Mouse (Mus musculus): ENCODE data around the gene Armh2. TPM values are rescaled to one million over a fixed set of nuclear protein-coding genes. Genes with fewer than 3 reads are reported as not detected.

The Armh2 gene
- polyA plus RNA-seq (2014; fragmentation: Nextera tagmentation; extraction: Ambion mirVana), result not detected in 2 replicates

- H3K27ac ChIP-seq (replicated peaks; ENCODE audit: low read depth, low read length), result no peak within 1 kb of the TSS
- H3K9me3 ChIP-seq (ENCODE audit: control insufficient read depth, low read length), result no peaks in the 10 kb centered on the region
- H3K36me3 ChIP-seq (ENCODE audit: control insufficient read depth, insufficient read depth, low read length), result no peaks in the 10 kb centered on the region
- no peaks in the 10 kb centered on the region for H3K4me1 ChIP-seq (ENCODE audit: control insufficient read depth, insufficient read depth, low read length)
- H3K27me3 ChIP-seq (replicated peaks; ENCODE audit: control insufficient read depth, insufficient read depth, low read length), result no peaks in the 10 kb centered on the region
- no peak for DNase-seq (ENCODE audit: low spot score)
- H3K4me2 ChIP-seq (ENCODE audit: low read depth, low read length), result no peak within 1 kb of the TSS
- H3K9ac ChIP-seq (ENCODE audit: low read depth, low read length), result no peak within 1 kb of the TSS
- no peak for ATAC-seq (ENCODE audit: low read depth)
- WGBS, result 85% methylated on average over 10 of the region's 10 CpGs
- H3K4me3 ChIP-seq (ENCODE audit: low read depth, low read length), result no peak within 1 kb of the TSS
Measured at GRCm38 (mm10) chr13:24741028-24741427, at the start of gene Armh2. TSS of gene Armh2 (plus strand) at chr13:24741232.

DNA sequence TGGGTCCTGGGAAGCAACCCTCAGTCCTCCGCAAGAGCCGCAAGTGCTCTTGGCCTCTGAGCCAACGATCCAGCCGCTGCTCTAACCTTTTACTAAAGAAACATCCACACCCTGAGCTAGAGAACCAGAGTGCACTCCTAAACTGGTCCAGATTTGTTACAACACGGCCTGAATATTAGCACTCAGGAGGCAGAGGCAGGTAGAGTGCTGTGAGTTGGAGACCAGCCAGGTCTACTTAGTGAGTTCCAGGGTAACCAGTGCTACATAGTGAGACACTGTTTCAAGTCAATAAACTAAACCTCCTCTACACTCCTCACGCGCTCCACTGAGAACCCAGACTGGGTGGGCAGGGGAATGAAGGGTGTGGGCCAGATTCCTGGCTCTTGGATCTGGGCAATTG lies 47.7 kb upstream of the Armh2 start:
- Histone ChIP-seq H3K36me3 (ENCODE audit: control insufficient read depth, insufficient read depth, low read length) (no peaks in the 10 kb centered on the region), H3K4me3 (ENCODE audit: low read depth, low read length) (no peak overlapping the region), H3K4me2 (ENCODE audit: low read depth, low read length) (no peak overlapping the region), H3K27me3 (replicated peaks; ENCODE audit: control insufficient read depth, insufficient read depth, low read length) (no peaks in the 10 kb centered on the region), H3K9me3 (ENCODE audit: control insufficient read depth, low read length) (no peaks in the 10 kb centered on the region), H3K4me1 (ENCODE audit: control insufficient read depth, insufficient read depth, low read length) (no peaks in the 10 kb centered on the region), H3K27ac (replicated peaks; ENCODE audit: low read depth, low read length) (no peak overlapping the region), H3K9ac (ENCODE audit: low read depth, low read length) (no peak overlapping the region)
- whole genome bisulfite sequencing, result 82% methylated on average over 7 of the region's 7 CpGs
- ATAC-seq (ENCODE audit: low read depth), result no peak
- no peak for DNase-seq (ENCODE audit: low spot score)

- ATAC-seq (ENCODE audit: low read depth) (no peak), DNase-seq (ENCODE audit: low spot score) (no peak)
- Histone ChIP-seq H3K9ac (ENCODE audit: low read depth, low read length) (no peak overlapping the region), H3K36me3 (ENCODE audit: control insufficient read depth, insufficient read depth, low read length) (no peaks in the 10 kb centered on the region), H3K27me3 (replicated peaks; ENCODE audit: control insufficient read depth, insufficient read depth, low read length) (no peaks in the 10 kb centered on the region), H3K4me3 (ENCODE audit: low read depth, low read length) (no peak overlapping the region), H3K4me2 (ENCODE audit: low read depth, low read length) (no peak overlapping the region), H3K9me3 (ENCODE audit: control insufficient read depth, low read length) (no peaks in the 10 kb centered on the region), H3K27ac (replicated peaks; ENCODE audit: low read depth, low read length) (no peak overlapping the region), H3K4me1 (ENCODE audit: control insufficient read depth, insufficient read depth, low read length) (no peaks in the 10 kb centered on the region)
- 87% methylated on average over 4 of the region's 4 CpGs for WGBS
Measured at GRCm38 (mm10) chr13:24698746-24699145, 42.3 kb upstream of the Armh2 start.

DNA sequence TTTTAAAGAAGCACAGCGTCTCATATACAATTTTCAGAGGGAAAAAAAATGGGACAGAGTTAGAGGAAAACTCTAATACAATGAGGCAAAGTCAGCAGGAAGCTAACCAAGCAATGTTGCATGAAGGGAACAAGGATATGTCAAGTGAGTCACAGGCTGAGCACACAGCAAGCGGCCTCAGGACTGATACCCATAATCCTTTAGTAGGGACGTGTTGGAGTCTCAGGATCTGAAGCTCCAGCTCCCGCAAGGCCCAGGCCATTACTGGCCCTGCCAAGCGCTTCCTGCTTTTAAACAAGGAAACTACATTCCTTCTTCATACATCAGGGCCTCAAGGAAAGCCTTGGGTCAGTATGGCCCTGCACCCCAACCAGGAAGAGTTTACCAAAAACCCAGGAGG lies 38.9 kb upstream of the Armh2 start:
- 79% methylated on average over 5 of the region's 5 CpGs for WGBS
- H3K36me3 ChIP-seq (ENCODE audit: control insufficient read depth, insufficient read depth, low read length), result no peaks in the 10 kb centered on the region
- H3K27me3 ChIP-seq (replicated peaks; ENCODE audit: control insufficient read depth, insufficient read depth, low read length), result no peaks in the 10 kb centered on the region
- no peaks in the 10 kb centered on the region for H3K9me3 ChIP-seq (ENCODE audit: control insufficient read depth, low read length)
- no peak overlapping the region for H3K4me2 ChIP-seq (ENCODE audit: low read depth, low read length)
- H3K4me3 ChIP-seq (ENCODE audit: low read depth, low read length), result no peak overlapping the region
- ATAC-seq (ENCODE audit: low read depth), result no peak
- no peaks in the 10 kb centered on the region for H3K4me1 ChIP-seq (ENCODE audit: control insufficient read depth, insufficient read depth, low read length)
- H3K9ac ChIP-seq (ENCODE audit: low read depth, low read length), result no peak overlapping the region
- no peak for DNase-seq (ENCODE audit: low spot score)
- no peak overlapping the region for H3K27ac ChIP-seq (replicated peaks; ENCODE audit: low read depth, low read length)

- ATAC-seq (ENCODE audit: low read depth), result 0 out of 2 replicates have a peak, but pooled peaks have one; percentile 27
Measured at GRCm38 (mm10) chr13:24709656-24710396, 31.2 kb upstream of the Armh2 start.

DNA sequence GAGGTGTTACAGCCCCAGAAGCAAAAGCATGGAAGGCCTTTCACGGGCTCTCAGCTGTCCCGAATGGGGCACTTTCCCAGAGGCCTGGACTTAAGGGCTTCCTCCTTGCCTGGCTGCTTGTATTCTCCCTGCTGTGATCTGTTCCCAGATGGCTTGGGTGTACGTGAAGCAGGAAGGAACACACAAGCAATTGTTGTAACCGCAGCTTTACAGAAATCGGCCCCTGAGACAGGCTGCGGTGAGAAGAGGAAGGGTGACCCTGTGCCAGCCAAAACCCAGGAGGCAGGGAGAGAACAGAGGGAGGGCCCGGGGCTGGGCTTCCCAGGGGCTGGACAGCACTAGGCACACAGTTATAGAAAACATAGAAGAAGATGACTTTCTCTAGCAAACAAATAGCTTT lies 30.1 kb upstream of the Armh2 start:
- WGBS, result 53% methylated on average over 7 of the region's 7 CpGs
- Histone ChIP-seq H3K4me2 (ENCODE audit: low read depth, low read length) (no peak overlapping the region), H3K4me1 (ENCODE audit: control insufficient read depth, insufficient read depth, low read length) (no peaks in the 10 kb centered on the region), H3K27ac (replicated peaks; ENCODE audit: low read depth, low read length) (no peak overlapping the region), H3K36me3 (ENCODE audit: control insufficient read depth, insufficient read depth, low read length) (no peaks in the 10 kb centered on the region), H3K9ac (ENCODE audit: low read depth, low read length) (no peak overlapping the region), H3K4me3 (ENCODE audit: low read depth, low read length) (no peak overlapping the region), H3K27me3 (replicated peaks; ENCODE audit: control insufficient read depth, insufficient read depth, low read length) (no peaks in the 10 kb centered on the region), H3K9me3 (ENCODE audit: control insufficient read depth, low read length) (no peaks in the 10 kb centered on the region)
- ATAC-seq (ENCODE audit: low read depth) (no peak), DNase-seq (ENCODE audit: low spot score) (no peak)

More at GRCm38 (mm10) chr13:24709656-24710396, 31.2 kb upstream of the Armh2 start:
- Histone ChIP-seq H3K4me3 (ENCODE audit: low read depth, low read length) (no peak overlapping the region), H3K9ac (ENCODE audit: low read depth, low read length) (no peak overlapping the region), H3K27me3 (replicated peaks; ENCODE audit: control insufficient read depth, insufficient read depth, low read length) (no peaks in the 10 kb centered on the region), H3K4me1 (ENCODE audit: control insufficient read depth, insufficient read depth, low read length) (no peaks in the 10 kb centered on the region), H3K9me3 (ENCODE audit: control insufficient read depth, low read length) (no peaks in the 10 kb centered on the region), H3K27ac (replicated peaks; ENCODE audit: low read depth, low read length) (no peak overlapping the region), H3K36me3 (ENCODE audit: control insufficient read depth, insufficient read depth, low read length) (no peaks in the 10 kb centered on the region), H3K4me2 (ENCODE audit: low read depth, low read length) (no peak overlapping the region)
- WGBS, result 65% methylated on average over 12 of the region's 12 CpGs
- DNase-seq (ENCODE audit: low spot score), result no peak

- DNase-seq (ENCODE audit: low spot score), result no peak
- no peaks in the 10 kb centered on the region for H3K36me3 ChIP-seq (ENCODE audit: control insufficient read depth, insufficient read depth, low read length)
- 76% methylated on average over 7 of the region's 7 CpGs for WGBS
Measured at GRCm38 (mm10) chr13:24712581-24713130, 28.4 kb upstream of the Armh2 start.

DNA sequence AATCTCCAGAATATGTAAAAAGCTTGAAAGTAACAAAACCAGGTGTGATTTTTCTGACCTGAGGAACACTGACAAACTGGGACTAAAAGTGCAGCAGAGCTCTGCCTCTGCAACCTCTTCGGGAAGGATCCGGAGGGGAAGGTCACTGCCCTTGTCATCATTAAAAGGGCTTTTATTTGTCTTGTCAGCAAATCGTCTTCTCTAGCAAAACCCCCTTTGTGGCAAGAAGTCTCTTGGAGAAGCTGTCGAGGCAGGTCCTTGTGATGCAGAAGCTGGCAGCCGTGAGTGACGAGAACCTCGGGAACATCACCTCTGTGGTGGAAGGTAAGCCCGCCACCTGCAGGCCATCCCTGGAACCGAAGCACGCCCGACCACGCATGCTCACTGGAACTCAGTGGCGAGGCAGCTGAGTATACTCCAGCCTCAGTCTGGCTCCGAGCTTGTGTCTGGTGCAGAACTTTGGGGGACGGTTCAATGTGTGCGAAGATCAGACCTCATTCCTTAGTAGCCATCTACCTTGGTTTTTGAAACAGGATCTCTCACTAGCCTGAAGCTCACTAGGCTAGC lies 27.5 kb upstream of the Armh2 start:
- Histone ChIP-seq H3K4me3 (ENCODE audit: low read depth, low read length) (no peak overlapping the region; the same call in 1 of the 2 replicates), H3K9ac (ENCODE audit: low read depth, low read length) (peak overlapping the region; percentile 14; the same call in 1 of the 2 replicates), H3K27ac (replicated peaks; ENCODE audit: low read depth, low read length) (no peak overlapping the region)

More at GRCm38 (mm10) chr13:24712581-24713130, 28.4 kb upstream of the Armh2 start:
- Histone ChIP-seq H3K4me2 (ENCODE audit: low read depth, low read length) (no peak overlapping the region), H3K4me3 (ENCODE audit: low read depth, low read length) (no peak overlapping the region), H3K9ac (ENCODE audit: low read depth, low read length) (no peak overlapping the region), H3K27me3 (replicated peaks; ENCODE audit: control insufficient read depth, insufficient read depth, low read length) (no peaks in the 10 kb centered on the region), H3K4me1 (ENCODE audit: control insufficient read depth, insufficient read depth, low read length) (no peaks in the 10 kb centered on the region), H3K27ac (replicated peaks; ENCODE audit: low read depth, low read length) (no peak overlapping the region), H3K9me3 (ENCODE audit: control insufficient read depth, low read length) (no peaks in the 10 kb centered on the region)
- ATAC-seq (ENCODE audit: low read depth), result no peak

More for the DNA sequence above, 27.5 kb upstream of the Armh2 start:
- Histone ChIP-seq H3K36me3 (ENCODE audit: control insufficient read depth, insufficient read depth, low read length) (no peaks in the 10 kb centered on the region), H3K4me2 (ENCODE audit: low read depth, low read length) (peak overlapping the region; percentile 40), H3K9me3 (ENCODE audit: control insufficient read depth, low read length) (no peaks in the 10 kb centered on the region), H3K27me3 (replicated peaks; ENCODE audit: control insufficient read depth, insufficient read depth, low read length) (no peaks in the 10 kb centered on the region), H3K4me1 (ENCODE audit: control insufficient read depth, insufficient read depth, low read length) (no peaks in the 10 kb centered on the region)
- ATAC-seq (ENCODE audit: low read depth) (peak; percentile 90), DNase-seq (ENCODE audit: low spot score) (peak; percentile 86)
- WGBS, result 7% methylated on average over 13 of the region's 16 CpGs
